Mouse (Mus musculus): Measurements from ENCODE around the gene Elf2.

DNA sequence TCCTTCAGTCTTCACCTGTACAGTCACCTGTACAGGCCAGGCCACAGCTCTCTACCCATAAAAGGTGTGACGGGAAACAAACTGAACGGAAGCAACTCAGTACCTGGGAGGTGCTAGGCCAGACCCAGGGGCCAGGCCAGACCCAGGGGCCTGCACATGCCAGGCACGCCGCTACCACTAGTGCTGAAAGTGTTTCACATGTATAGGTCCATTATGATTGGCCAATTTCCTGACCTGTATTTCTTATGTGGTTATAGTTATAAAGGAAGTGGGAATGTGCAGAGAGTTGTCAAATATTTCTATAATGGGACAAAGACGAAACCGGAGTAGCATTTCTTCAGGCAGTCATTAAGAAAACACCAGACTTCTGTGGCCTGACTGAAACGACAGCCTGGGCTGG lies 85.7 kb downstream of the Elf2 start:
- TF ChIP-seq CTCF (IDR thresholded peaks at IDR 0.05; ENCODE audit: low read depth, low read length) (no peak), GATA1 (IDR thresholded peaks at IDR 0.05; ENCODE audit: borderline replicate concordance, low read length) (no peak), POLR2AphosphoS5 (IDR thresholded peaks at IDR 0.05; ENCODE audit: insufficient replicate concordance, low read depth, low read length) (no peak), TAL1 (conservative IDR thresholded peaks at IDR 0.05; ENCODE audit: low read depth, low read length) (no peak)

Measured in G1E (cell line).